Mouse (Mus musculus) thymus, postnatal 0 days (tissue): ENCODE measurements around the gene Crtap. TPM values are rescaled to one million over a fixed set of nuclear protein-coding genes. Genes with fewer than 3 reads are reported as not detected.
"Not testable (repeated sequence)": the region's sequence is repeated elsewhere in the genome, so short reads cannot be mapped to it uniquely, and the experiment has no call there.

Experiments
- DNase-seq: peaks from one replicate; pipeline ENCODE4 v3.0.0-alpha.2; 2015; ENCODE audit warnings: low spot score
- polyA plus RNA-seq: library from polyadenylated mRNA; unstranded; fragments of >200 nt; fragmentation: Nextera tagmentation; extraction: Ambion mirVana; gene quantifications from 2 replicates; pipeline ENCODE4 v1.2.1, GENCODE M21; 2015

Crtap gene
- polyA plus RNA-seq, 1 experiment from 2014 or later: 28.3 TPM

GRCm38 (mm10) chr9:114399680-114400079 is 9.2 kb upstream of the Crtap start:
- DNase-seq: no peak

GRCm38 (mm10) chr9:114395258-114395657 is 4.8 kb upstream of the Crtap start:
- no peak for DNase-seq

GRCm38 (mm10) chr9:114394677-114395076 is 4.2 kb upstream of the Crtap start:
- no peak for DNase-seq

- DNase-seq: not testable (repeated sequence)
These were observed 3.7 kb upstream of the Crtap start for GRCm38 (mm10) chr9:114394136-114394535.

- DNase-seq: no peak
These were observed 237 bp upstream of the Crtap start for GRCm38 (mm10) chr9:114390749-114391075.

- DNase-seq: peak; percentile 26
These were observed 1.0 kb downstream of the Crtap start for GRCm38 (mm10) chr9:114389371-114389904.

- no peak for DNase-seq
These were observed 1.6 kb downstream of the Crtap start for GRCm38 (mm10) chr9:114388701-114389370.

GRCm38 (mm10) chr9:114388288-114388687 is 2.2 kb downstream of the Crtap start:
- no peak for DNase-seq

- DNase-seq: no peak
These were observed 3.4 kb downstream of the Crtap start for GRCm38 (mm10) chr9:114387086-114387485.

GRCm38 (mm10) chr9:114385160-114385559 is 5.3 kb downstream of the Crtap start:
- DNase-seq: no peak

- no peak for DNase-seq
These were observed 5.8 kb downstream of the Crtap start for GRCm38 (mm10) chr9:114384691-114385090.

- no peak for DNase-seq
These were observed 7.4 kb downstream of the Crtap start for GRCm38 (mm10) chr9:114382936-114383710.

GRCm38 (mm10) chr9:114380881-114381733 is 9.4 kb downstream of the Crtap start:
- DNase-seq: peak; percentile 62

GRCm38 (mm10) chr9:114379871-114380270 is 10.6 kb downstream of the Crtap start:
- no peak for DNase-seq

- DNase-seq: no peak
These were observed 13.3 kb downstream of the Crtap start for GRCm38 (mm10) chr9:114377168-114377567.

- DNase-seq: no peak
These were observed 15.1 kb downstream of the Crtap start for GRCm38 (mm10) chr9:114375276-114375962.

- peak; percentile 24 for DNase-seq
These were observed 18.8 kb downstream of the Crtap start for GRCm38 (mm10) chr9:114371717-114372116.

GRCm38 (mm10) chr9:114369389-114369788 is 21.1 kb downstream of the Crtap start:
- DNase-seq: not testable (repeated sequence)

- DNase-seq: no peak
These were observed 22.0 kb downstream of the Crtap start for GRCm38 (mm10) chr9:114368471-114368858.

GRCm38 (mm10) chr9:114367783-114368470 is 22.5 kb downstream of the Crtap start:
- DNase-seq: peak; percentile 70
